Mouse (Mus musculus) forebrain, embryonic 14.5 days (tissue): ENCODE measurements at regions not wholly inside any gene's neighbourhood (a gene's known extent, or its start where the extent isn't known, plus 50 kb on each side); places are given as distances from the start of the nearest gene placed in this dataset.
A peak's percentile ranks its signal among the peaks of the same experiment; 100 is the strongest.

Experiments used
- ATAC-seq: fragments of 200-750 bp; cut with Nextera tagmentation; 2 replicates; pipeline ENCODE4 v1.8.0; 2017; ENCODE audit warnings: mild to moderate bottlenecking, moderate library complexity
- DNase-seq: peaks from one replicate; pipeline ENCODE4 v3.0.0-alpha.2; 2015; ENCODE audit warnings: low spot score
- H3K27ac ChIP-seq: fragments of 300-500 bp; sonication (generic); 2 replicates; pipeline ENCODE4 v1.5.1; 2014; ENCODE audit warnings: low read depth, mild to moderate bottlenecking, control low read depth, low read length, moderate library complexity
- H3K27me3 ChIP-seq: fragments of 300-500 bp; sonication (generic); replicated peaks from 2 replicates; pipeline ENCODE4 v1.6.1; 2014; ENCODE audit warnings: low read length, control low read depth, mixed read lengths; ENCODE audit not compliant: control insufficient read depth, insufficient read depth
- H3K36me3 ChIP-seq: fragments of 300-500 bp; sonication (generic); 2 replicates; pipeline ENCODE4 v1.6.1; 2014; ENCODE audit warnings: low read length, control low read depth; ENCODE audit not compliant: control insufficient read depth, insufficient read depth
- H3K4me1 ChIP-seq: fragments of 300-500 bp; sonication (generic); 2 replicates; pipeline ENCODE4 v1.6.1; 2014; ENCODE audit warnings: antibody characterized with exemption, low read length, control low read depth; ENCODE audit not compliant: control insufficient read depth, insufficient read depth
- H3K4me2 ChIP-seq: fragments of 300-500 bp; sonication (generic); 2 replicates; pipeline ENCODE4 v1.6.1; 2014; ENCODE audit warnings: mild to moderate bottlenecking, control low read depth, low read length
- H3K4me3 ChIP-seq: fragments of 300-500 bp; sonication (generic); 2 replicates; pipeline ENCODE4 v1.5.1; 2014; ENCODE audit warnings: low read depth, low read length, control low read depth
- H3K9ac ChIP-seq: fragments of 300-500 bp; sonication (generic); 2 replicates; pipeline ENCODE4 v1.6.1; 2014; ENCODE audit warnings: mild to moderate bottlenecking, low read length, control low read depth, moderate library complexity
- H3K9me3 ChIP-seq: fragments of 300-500 bp; sonication (generic); replicated peaks from 2 replicates; pipeline ENCODE4 v1.6.1; 2016; ENCODE audit warnings: low read length, control low read depth, mixed read lengths; ENCODE audit not compliant: control insufficient read depth
- WGBS: fragments of 180-500 bp; shearing (Covaris S2); extraction: QIAGEN DNeasy Blood & Tissue Kit; methylation state at CpG from one replicate; pipeline ENCODE4 v1.1.7; 2014; 5-methylcytosine and 5-hydroxymethylcytosine counted together

GRCm38 (mm10) chr3:114463267-114463666, 432.9 kb downstream of the Col11a1 start:
- Histone ChIP-seq H3K36me3 (no peaks in the 10 kb centered on the region), H3K27me3 (no peaks in the 10 kb centered on the region), H3K27ac (no peak overlapping the region), H3K4me3 (no peak overlapping the region), H3K4me1 (no peaks in the 10 kb centered on the region), H3K9ac (no peak overlapping the region), H3K4me2 (no peak overlapping the region), H3K9me3 (no peaks in the 10 kb centered on the region)
- ATAC-seq (no peak), DNase-seq (no peak)
- 42% methylated on average over 2 of the region's 2 CpGs for WGBS

- H3K9me3 ChIP-seq, result no peaks in the 10 kb centered on the region
- no peak for ATAC-seq
- peak; percentile 2 for DNase-seq
- no peaks in the 10 kb centered on the region for H3K36me3 ChIP-seq
- H3K4me3 ChIP-seq, result no peak overlapping the region
- H3K4me1 ChIP-seq, result no peaks in the 10 kb centered on the region
- no peak overlapping the region for H3K27ac ChIP-seq
- no peak overlapping the region for H3K4me2 ChIP-seq
- no peak overlapping the region for H3K9ac ChIP-seq
- 73% methylated on average over 5 of the region's 5 CpGs for WGBS
- no peaks in the 10 kb centered on the region for H3K27me3 ChIP-seq
These were observed 433.6 kb downstream of the Col11a1 start for GRCm38 (mm10) chr3:114463714-114464545.

GRCm38 (mm10) chr3:114464546-114464888, 434.2 kb downstream of the Col11a1 start:
- ATAC-seq (no peak), DNase-seq (no peak)
- Histone ChIP-seq H3K9ac (no peak overlapping the region), H3K27ac (no peak overlapping the region), H3K36me3 (no peaks in the 10 kb centered on the region), H3K27me3 (no peaks in the 10 kb centered on the region), H3K4me3 (no peak overlapping the region), H3K4me1 (no peaks in the 10 kb centered on the region), H3K4me2 (no peak overlapping the region), H3K9me3 (no peaks in the 10 kb centered on the region)
- 81% methylated on average over 2 of the region's 2 CpGs for WGBS

GRCm38 (mm10) chr3:114483904-114484303, 420.0 kb upstream of the Olfm3 start:
- WGBS, result 48% methylated on average over 2 of the region's 2 CpGs
- no peak overlapping the region for H3K27ac ChIP-seq
- no peak overlapping the region for H3K9ac ChIP-seq

GRCm38 (mm10) chr3:114507690-114508332, 396.1 kb upstream of the Olfm3 start:
- H3K36me3 ChIP-seq, result no peaks in the 10 kb centered on the region
- H3K4me3 ChIP-seq, result no peak overlapping the region
- H3K27me3 ChIP-seq, result no peaks in the 10 kb centered on the region
- H3K4me1 ChIP-seq, result no peaks in the 10 kb centered on the region
- no peak overlapping the region for H3K27ac ChIP-seq
- no peaks in the 10 kb centered on the region for H3K9me3 ChIP-seq
- DNase-seq (peak; percentile 17), ATAC-seq (peak; percentile 54; the same call in 1 of the 2 replicates)
- no peak overlapping the region for H3K9ac ChIP-seq
- H3K4me2 ChIP-seq, result no peak overlapping the region
- WGBS, result 61% methylated on average over 7 of the region's 7 CpGs

More at GRCm38 (mm10) chr3:114483904-114484303, 420.0 kb upstream of the Olfm3 start:
- no peak for DNase-seq
- Histone ChIP-seq H3K4me1 (no peaks in the 10 kb centered on the region), H3K4me3 (no peak overlapping the region), H3K4me2 (no peak overlapping the region), H3K27me3 (no peaks in the 10 kb centered on the region), H3K36me3 (no peaks in the 10 kb centered on the region), H3K9me3 (no peaks in the 10 kb centered on the region)
- no peak for ATAC-seq

DNA sequence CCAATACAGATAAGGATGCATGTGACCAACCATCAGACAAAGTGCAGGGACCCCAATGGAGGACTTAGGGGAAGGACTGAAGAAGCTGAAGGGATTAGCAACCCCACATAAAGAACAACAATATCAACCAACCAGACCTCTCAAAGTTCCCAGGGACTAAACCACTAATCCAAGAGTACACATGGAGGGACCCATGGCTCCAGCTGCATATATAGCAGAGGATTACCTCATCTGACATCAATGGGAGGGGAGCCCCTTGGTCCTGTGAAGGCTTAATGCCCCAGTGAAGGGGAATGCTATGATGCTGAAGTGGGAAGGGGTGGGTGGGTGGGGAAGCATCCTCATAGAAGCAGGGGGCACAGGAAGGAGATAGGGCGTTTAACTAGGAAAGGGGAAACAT, 388.6 kb upstream of the Olfm3 start:
- H3K4me1 ChIP-seq, result no peaks in the 10 kb centered on the region
- WGBS, result 67% methylated on average over 1 of the region's 1 CpGs
- no peak for ATAC-seq
- H3K36me3 ChIP-seq, result no peaks in the 10 kb centered on the region
- DNase-seq, result no peak
- no peaks in the 10 kb centered on the region for H3K27me3 ChIP-seq
- no peak overlapping the region for H3K27ac ChIP-seq
- no peak overlapping the region for H3K4me3 ChIP-seq
- no peaks in the 10 kb centered on the region for H3K9me3 ChIP-seq
- H3K4me2 ChIP-seq, result no peak overlapping the region
- no peak overlapping the region for H3K9ac ChIP-seq

DNA sequence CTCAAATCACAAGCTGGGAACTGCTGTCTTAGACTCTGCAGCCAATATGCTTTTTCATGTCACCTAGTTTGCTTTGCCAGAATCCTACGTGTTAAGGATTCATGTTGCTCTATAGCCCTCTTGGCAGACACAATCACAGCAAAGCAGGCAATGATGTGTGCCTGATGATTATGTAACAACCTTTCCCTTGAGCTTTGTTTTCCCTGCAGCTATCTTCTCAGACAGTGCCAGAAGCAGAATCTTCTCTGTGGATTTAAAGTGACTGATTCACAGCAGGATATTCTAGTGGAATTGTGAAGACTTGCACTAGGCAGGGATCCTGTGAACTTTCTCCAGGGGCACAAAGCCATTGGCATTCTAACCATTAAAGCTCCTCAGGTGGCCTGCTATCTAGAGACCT, 359.5 kb upstream of the Olfm3 start:
- Histone ChIP-seq H3K4me2 (no peak overlapping the region), H3K4me1 (no peaks in the 10 kb centered on the region), H3K27ac (no peak overlapping the region), H3K4me3 (no peak overlapping the region), H3K36me3 (no peaks in the 10 kb centered on the region), H3K9ac (no peak overlapping the region), H3K27me3 (no peaks in the 10 kb centered on the region), H3K9me3 (no peaks in the 10 kb centered on the region)
- no peak for ATAC-seq
- DNase-seq, result peak; percentile 21
- 43% methylated on average over 1 of the region's 1 CpGs for WGBS

DNA sequence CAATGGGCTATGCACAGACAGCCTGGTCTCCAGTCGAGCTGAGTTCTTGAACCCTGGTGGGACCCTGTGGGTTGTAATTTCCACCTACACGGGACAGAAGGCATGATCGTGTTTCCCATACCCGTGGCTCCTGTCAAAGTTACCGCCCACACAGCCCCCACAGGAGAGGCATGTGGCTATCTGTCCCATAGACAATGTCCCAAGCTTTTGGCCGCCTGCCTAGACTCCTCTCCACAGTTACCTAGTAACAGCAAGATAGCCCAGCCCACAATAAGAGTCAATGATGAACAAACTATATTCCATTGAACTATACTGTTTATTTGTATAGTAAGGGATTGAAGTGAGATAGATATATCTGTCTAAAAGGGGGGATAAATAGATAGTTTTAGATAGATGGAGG, 356.7 kb upstream of the Olfm3 start:
- no peak overlapping the region for H3K27ac ChIP-seq
- no peak for ATAC-seq
- no peaks in the 10 kb centered on the region for H3K27me3 ChIP-seq
- no peak for DNase-seq
- no peak overlapping the region for H3K9ac ChIP-seq
- 81% methylated on average over 6 of the region's 6 CpGs for WGBS
- no peaks in the 10 kb centered on the region for H3K9me3 ChIP-seq
- no peaks in the 10 kb centered on the region for H3K4me1 ChIP-seq
- no peak overlapping the region for H3K4me2 ChIP-seq
- H3K4me3 ChIP-seq, result no peak overlapping the region
- H3K36me3 ChIP-seq, result no peaks in the 10 kb centered on the region

GRCm38 (mm10) chr3:114570978-114571377, 332.9 kb upstream of the Olfm3 start:
- H3K4me1 ChIP-seq, result no peaks in the 10 kb centered on the region
- H3K27me3 ChIP-seq, result no peaks in the 10 kb centered on the region
- H3K9ac ChIP-seq, result no peak overlapping the region
- no peak overlapping the region for H3K27ac ChIP-seq
- no peaks in the 10 kb centered on the region for H3K36me3 ChIP-seq
- DNase-seq (no peak), ATAC-seq (no peak)
- no peak overlapping the region for H3K4me2 ChIP-seq
- no peak overlapping the region for H3K4me3 ChIP-seq
- no peaks in the 10 kb centered on the region for H3K9me3 ChIP-seq
- WGBS, result 53% methylated on average over 2 of the region's 2 CpGs
